Mouse (Mus musculus): ENCODE data around the gene Hook1. TPM values are rescaled to one million over a fixed set of nuclear protein-coding genes. Genes with fewer than 3 reads are reported as not detected.
"Not testable (repeated sequence)": the region's sequence is repeated elsewhere in the genome, so short reads cannot be mapped to it uniquely, and the experiment has no call there.

Gene Hook1
- polyA plus RNA-seq, 1 experiment from 2014 or later = 102 TPM

DNA sequence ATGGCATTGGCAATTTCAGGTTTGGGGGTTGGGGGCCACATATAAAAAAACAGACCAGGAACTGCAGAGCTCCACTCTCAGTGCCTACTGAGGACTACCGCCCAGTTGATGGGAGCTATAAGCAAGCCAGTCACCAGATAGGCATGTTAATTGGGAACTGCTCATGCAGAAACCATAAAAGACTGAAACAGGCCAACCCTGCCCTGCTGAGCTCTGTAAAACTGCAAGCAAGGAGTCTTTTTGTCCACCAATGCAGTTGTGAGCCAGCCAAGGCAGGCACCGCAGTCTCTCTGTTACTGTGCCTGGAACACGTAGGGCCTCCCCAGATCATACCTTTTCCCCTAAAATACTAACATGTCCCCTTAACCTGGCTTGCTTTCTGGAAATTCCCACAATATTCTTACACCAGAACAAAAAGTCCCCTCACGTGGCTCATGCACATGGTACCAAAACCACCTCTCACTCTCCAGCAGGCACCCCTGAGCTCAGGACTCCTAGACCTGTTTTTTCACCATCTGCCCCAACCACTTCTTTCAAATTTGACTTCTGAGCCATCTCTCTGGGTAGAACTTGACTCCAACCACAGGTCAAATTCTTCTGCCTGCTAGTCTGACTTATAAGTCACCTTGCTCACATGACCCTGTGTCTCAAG is 32.5 kb upstream of the Hook1 start:
- Histone ChIP-seq H3K36me3 (ENCODE audit: control insufficient read depth, insufficient read depth, low read length) (no peaks in the 10 kb centered on the region), H3K27me3 (ENCODE audit: control insufficient read depth, insufficient read depth, low read length) (no peaks in the 10 kb centered on the region), H3K4me3 (ENCODE audit: low read depth, low read length) (no peak overlapping the region), H3K27ac (ENCODE audit: low read depth, low read length) (no peak overlapping the region), H3K4me1 (ENCODE audit: control insufficient read depth, insufficient read depth, low read length) (no peaks in the 10 kb centered on the region), H3K9ac (replicated peaks; ENCODE audit: low read depth, low read length) (no peak overlapping the region), H3K9me3 (ENCODE audit: control insufficient read depth, low read length) (no peaks in the 10 kb centered on the region), H3K4me2 (ENCODE audit: low read depth, low read length) (no peak overlapping the region)
- peak; percentile 74; the same call in 1 of the 2 replicates for ATAC-seq (ENCODE audit: low read depth)
- 62% methylated on average over 4 of the region's 4 CpGs for WGBS

GRCm38 (mm10) chr4:95938701-95939100 is 28.3 kb upstream of the Hook1 start:
- ATAC-seq (ENCODE audit: low read depth) = no peak
- Histone ChIP-seq H3K9ac (replicated peaks; ENCODE audit: low read depth, low read length) (no peak overlapping the region), H3K9me3 (ENCODE audit: control insufficient read depth, low read length) (no peaks in the 10 kb centered on the region), H3K4me2 (ENCODE audit: low read depth, low read length) (no peak overlapping the region), H3K36me3 (ENCODE audit: control insufficient read depth, insufficient read depth, low read length) (no peaks in the 10 kb centered on the region), H3K4me1 (ENCODE audit: control insufficient read depth, insufficient read depth, low read length) (no peaks in the 10 kb centered on the region), H3K27me3 (ENCODE audit: control insufficient read depth, insufficient read depth, low read length) (no peaks in the 10 kb centered on the region), H3K27ac (ENCODE audit: low read depth, low read length) (no peak overlapping the region), H3K4me3 (ENCODE audit: low read depth, low read length) (no peak overlapping the region)
- 75% methylated on average over 3 of the region's 3 CpGs for WGBS

- Histone ChIP-seq H3K4me3 (ENCODE audit: low read depth, low read length) (no peak overlapping the region), H3K9ac (replicated peaks; ENCODE audit: low read depth, low read length) (no peak overlapping the region), H3K27ac (ENCODE audit: low read depth, low read length) (no peak overlapping the region), H3K36me3 (ENCODE audit: control insufficient read depth, insufficient read depth, low read length) (no peaks in the 10 kb centered on the region), H3K27me3 (ENCODE audit: control insufficient read depth, insufficient read depth, low read length) (no peaks in the 10 kb centered on the region), H3K9me3 (ENCODE audit: control insufficient read depth, low read length) (no peaks in the 10 kb centered on the region), H3K4me2 (ENCODE audit: low read depth, low read length) (no peak overlapping the region), H3K4me1 (ENCODE audit: control insufficient read depth, insufficient read depth, low read length) (no peaks in the 10 kb centered on the region)
- WGBS = 86% methylated on average over 1 of the region's 1 CpGs
- no peak for ATAC-seq (ENCODE audit: low read depth)
Measured at GRCm38 (mm10) chr4:95947896-95948295, 19.1 kb upstream of the Hook1 start.

GRCm38 (mm10) chr4:95953328-95953727 is 13.7 kb upstream of the Hook1 start:
- Histone ChIP-seq H3K27ac (ENCODE audit: low read depth, low read length) (no peak overlapping the region), H3K4me2 (ENCODE audit: low read depth, low read length) (no peak overlapping the region), H3K9ac (replicated peaks; ENCODE audit: low read depth, low read length) (no peak overlapping the region), H3K36me3 (ENCODE audit: control insufficient read depth, insufficient read depth, low read length) (no peaks in the 10 kb centered on the region), H3K27me3 (ENCODE audit: control insufficient read depth, insufficient read depth, low read length) (no peaks in the 10 kb centered on the region), H3K4me3 (ENCODE audit: low read depth, low read length) (no peak overlapping the region), H3K4me1 (ENCODE audit: control insufficient read depth, insufficient read depth, low read length) (no peaks in the 10 kb centered on the region), H3K9me3 (ENCODE audit: control insufficient read depth, low read length) (no peaks in the 10 kb centered on the region)
- ATAC-seq (ENCODE audit: low read depth) = no peak

DNA sequence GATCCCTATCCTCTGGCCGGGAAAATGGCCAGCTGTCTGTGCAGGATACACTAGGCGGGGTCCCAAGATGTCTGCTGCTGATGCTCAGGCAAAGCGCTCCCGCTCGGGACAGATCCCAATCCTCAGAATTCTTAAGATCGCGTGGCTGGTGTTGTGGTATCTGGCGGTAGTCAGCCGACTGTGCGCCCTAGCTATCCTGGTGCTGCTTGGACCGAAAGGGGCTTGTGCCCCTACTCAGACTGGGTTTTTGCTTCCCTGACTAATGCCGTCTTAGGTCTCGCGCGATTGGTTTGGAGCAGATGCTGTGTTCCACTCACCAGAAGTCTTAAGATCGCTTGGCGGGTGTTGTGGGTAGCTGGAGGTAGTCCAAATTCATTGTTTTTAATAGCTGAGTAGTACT is 15.2 kb downstream of the Hook1 start:
- not testable (repeated sequence) for H3K4me3 ChIP-seq (ENCODE audit: low read depth, low read length); H3K9me3 ChIP-seq (ENCODE audit: control insufficient read depth, low read length); H3K27ac ChIP-seq (ENCODE audit: low read depth, low read length); H3K27me3 ChIP-seq (ENCODE audit: control insufficient read depth, insufficient read depth, low read length); ATAC-seq (ENCODE audit: low read depth); H3K4me2 ChIP-seq (ENCODE audit: low read depth, low read length); H3K36me3 ChIP-seq (ENCODE audit: control insufficient read depth, insufficient read depth, low read length); H3K9ac ChIP-seq (replicated peaks; ENCODE audit: low read depth, low read length); H3K4me1 ChIP-seq (ENCODE audit: control insufficient read depth, insufficient read depth, low read length)
- 95% methylated on average over 17 of the region's 17 CpGs for WGBS

DNA sequence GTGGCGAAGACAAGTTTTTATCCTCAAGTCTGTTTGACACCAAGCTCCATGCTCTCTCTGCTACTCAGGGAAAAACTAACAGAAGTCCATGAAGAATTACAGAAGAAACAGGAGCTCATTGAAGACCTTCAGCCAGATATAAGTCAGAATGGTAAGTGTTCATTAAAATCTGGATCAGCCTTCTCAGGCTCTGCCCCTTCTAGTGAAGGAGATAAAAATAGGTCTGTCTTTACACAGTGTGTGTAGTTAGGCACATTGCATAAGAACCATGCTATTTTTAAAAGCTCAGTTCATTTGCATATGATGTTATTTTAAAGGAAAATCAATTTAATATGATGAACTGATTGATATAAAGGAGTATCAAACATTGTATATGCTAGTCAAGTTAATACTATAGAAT is 49.8 kb downstream of the Hook1 start:
- ATAC-seq (ENCODE audit: low read depth) = no peak
- no peak overlapping the region for H3K4me3 ChIP-seq (ENCODE audit: low read depth, low read length)
- H3K9me3 ChIP-seq (ENCODE audit: control insufficient read depth, low read length) = no peaks in the 10 kb centered on the region
- no peak overlapping the region for H3K4me2 ChIP-seq (ENCODE audit: low read depth, low read length)
- no peaks in the 10 kb centered on the region for H3K27me3 ChIP-seq (ENCODE audit: control insufficient read depth, insufficient read depth, low read length)
- peaks cover 13% of the 10 kb centered on the region; the same call in 1 of the 2 replicates for H3K36me3 ChIP-seq (ENCODE audit: control insufficient read depth, insufficient read depth, low read length)
- H3K4me1 ChIP-seq (ENCODE audit: control insufficient read depth, insufficient read depth, low read length) = no peaks in the 10 kb centered on the region
- H3K27ac ChIP-seq (ENCODE audit: low read depth, low read length) = no peak overlapping the region
- no peak overlapping the region for H3K9ac ChIP-seq (replicated peaks; ENCODE audit: low read depth, low read length)
- WGBS = 97% methylated on average over 1 of the region's 1 CpGs

- no peak overlapping the region for H3K9ac ChIP-seq (replicated peaks; ENCODE audit: low read depth, low read length)
- no peak for ATAC-seq (ENCODE audit: low read depth)
- no peaks in the 10 kb centered on the region for H3K4me1 ChIP-seq (ENCODE audit: control insufficient read depth, insufficient read depth, low read length)
- H3K4me2 ChIP-seq (ENCODE audit: low read depth, low read length) = no peak overlapping the region
- no peaks in the 10 kb centered on the region for H3K9me3 ChIP-seq (ENCODE audit: control insufficient read depth, low read length)
- H3K4me3 ChIP-seq (ENCODE audit: low read depth, low read length) = no peak overlapping the region
- H3K36me3 ChIP-seq (ENCODE audit: control insufficient read depth, insufficient read depth, low read length) = peaks cover 15% of the 10 kb centered on the region; the same call in 1 of the 2 replicates
- H3K27me3 ChIP-seq (ENCODE audit: control insufficient read depth, insufficient read depth, low read length) = no peaks in the 10 kb centered on the region
- H3K27ac ChIP-seq (ENCODE audit: low read depth, low read length) = no peak overlapping the region
Measured at GRCm38 (mm10) chr4:96022803-96023202, 55.8 kb downstream of the Hook1 start.

- no peak overlapping the region for H3K27ac ChIP-seq (ENCODE audit: low read depth, low read length)
- H3K4me2 ChIP-seq (ENCODE audit: low read depth, low read length) = no peak overlapping the region
- peak; percentile 66; the same call in 1 of the 2 replicates for ATAC-seq (ENCODE audit: low read depth)
- H3K4me3 ChIP-seq (ENCODE audit: low read depth, low read length) = no peak overlapping the region
- H3K36me3 ChIP-seq (ENCODE audit: control insufficient read depth, insufficient read depth, low read length) = no peaks in the 10 kb centered on the region
- no peaks in the 10 kb centered on the region for H3K9me3 ChIP-seq (ENCODE audit: control insufficient read depth, low read length)
- 86% methylated on average over 1 of the region's 1 CpGs for WGBS
- H3K9ac ChIP-seq (replicated peaks; ENCODE audit: low read depth, low read length) = no peak overlapping the region
- no peaks in the 10 kb centered on the region for H3K4me1 ChIP-seq (ENCODE audit: control insufficient read depth, insufficient read depth, low read length)
- no peaks in the 10 kb centered on the region for H3K27me3 ChIP-seq (ENCODE audit: control insufficient read depth, insufficient read depth, low read length)
Measured at GRCm38 (mm10) chr4:96028412-96028811, 61.4 kb downstream of the Hook1 start.

- Histone ChIP-seq H3K36me3 (ENCODE audit: control insufficient read depth, insufficient read depth, low read length) (no peaks in the 10 kb centered on the region), H3K27ac (ENCODE audit: low read depth, low read length) (no peak overlapping the region), H3K4me1 (ENCODE audit: control insufficient read depth, insufficient read depth, low read length) (no peaks in the 10 kb centered on the region), H3K4me3 (ENCODE audit: low read depth, low read length) (no peak overlapping the region), H3K9me3 (ENCODE audit: control insufficient read depth, low read length) (no peaks in the 10 kb centered on the region), H3K27me3 (ENCODE audit: control insufficient read depth, insufficient read depth, low read length) (no peaks in the 10 kb centered on the region), H3K4me2 (ENCODE audit: low read depth, low read length) (no peak overlapping the region), H3K9ac (replicated peaks; ENCODE audit: low read depth, low read length) (no peak overlapping the region)
- no peak for ATAC-seq (ENCODE audit: low read depth)
- 93% methylated on average over 2 of the region's 2 CpGs for WGBS
Measured at GRCm38 (mm10) chr4:96060106-96060505, 93.1 kb downstream of the Hook1 start.

All from neural tube, embryonic 14.5 days (tissue).